Mouse (Mus musculus): ENCODE measurements around the gene Hes1. TPM values are rescaled to one million over a fixed set of nuclear protein-coding genes. Genes with fewer than 3 reads are reported as not detected.

Hes1 gene
- polyA plus RNA-seq, 1 experiment = 35.8 TPM

GRCm38 (mm10) chr16:30045615-30046014, 18.6 kb upstream of the Hes1 start:
- no peak overlapping the region for H3ac ChIP-seq (ENCODE audit: control insufficient read depth, insufficient read length)
- no peaks in the 10 kb centered on the region for H3K36me3 ChIP-seq (ENCODE audit: control insufficient read depth, insufficient read depth)
- no peak for TF ChIP-seq MAX (IDR thresholded peaks at IDR 0.05; ENCODE audit: low read depth)
- TF ChIP-seq TCF3 (IDR thresholded peaks at IDR 0.05; ENCODE audit: insufficient read length, low read depth) = no peak
- no peak for TF ChIP-seq E2F4 (IDR thresholded peaks at IDR 0.05; ENCODE audit: insufficient read depth)
- no peak for TF ChIP-seq POLR2AphosphoS2 (IDR thresholded peaks at IDR 0.05; ENCODE audit: insufficient read length, low read depth)
- TF ChIP-seq POLR2A (IDR thresholded peaks at IDR 0.05; ENCODE audit: insufficient read length, low read depth) = no peak
- TF ChIP-seq REST (IDR thresholded peaks at IDR 0.05; ENCODE audit: insufficient read depth, insufficient read length) = no peak
- no peak for TF ChIP-seq CEBPB (IDR thresholded peaks at IDR 0.05; ENCODE audit: insufficient read depth, poor library complexity, severe bottlenecking)
- no peak for TF ChIP-seq USF1 (IDR thresholded peaks at IDR 0.05; ENCODE audit: low read depth)
- no peak for TF ChIP-seq MYOD1 (IDR thresholded peaks at IDR 0.05; ENCODE audit: control insufficient read depth in 1 of 3, insufficient read length in 2 of 3, low read depth in 2 of 3)
- no peak overlapping the region for H3K4me3 ChIP-seq
- no peaks in the 10 kb centered on the region for H3K79me2 ChIP-seq (ENCODE audit: control insufficient read depth, insufficient read depth)
- H3K27me3 ChIP-seq (ENCODE audit: control insufficient read depth, insufficient read depth, insufficient read length) = no peaks in the 10 kb centered on the region
- no peak overlapping the region for H3K4me2 ChIP-seq (ENCODE audit: low read depth)

- Histone ChIP-seq H3K27me3 (ENCODE audit: control insufficient read depth, insufficient read depth, insufficient read length) (no peaks in the 10 kb centered on the region), H3K4me2 (ENCODE audit: low read depth) (no peak overlapping the region), H3K79me2 (ENCODE audit: control insufficient read depth, insufficient read depth) (no peaks in the 10 kb centered on the region), H3ac (ENCODE audit: control insufficient read depth, insufficient read length) (no peak overlapping the region), H3K36me3 (ENCODE audit: control insufficient read depth, insufficient read depth) (no peaks in the 10 kb centered on the region), H3K4me3 (no peak overlapping the region)
- TF ChIP-seq USF1 (IDR thresholded peaks at IDR 0.05; ENCODE audit: low read depth) (no peak), MYOG (IDR thresholded peaks at IDR 0.05; ENCODE audit: control insufficient read depth in 1 of 3, insufficient read depth in 1 of 3, insufficient read length in 2 of 3, low read depth in 2 of 3) (no peak), TCF3 (IDR thresholded peaks at IDR 0.05; ENCODE audit: insufficient read length, low read depth) (no peak), REST (IDR thresholded peaks at IDR 0.05; ENCODE audit: insufficient read depth, insufficient read length) (no peak), TCF12 (IDR thresholded peaks at IDR 0.05; ENCODE audit: insufficient read depth, poor library complexity, severe bottlenecking) (no peak)
Measured at GRCm38 (mm10) chr16:30047010-30047409, 17.2 kb upstream of the Hes1 start.

GRCm38 (mm10) chr16:30047421-30047831, 16.8 kb upstream of the Hes1 start:
- Histone ChIP-seq H3K27me3 (ENCODE audit: control insufficient read depth, insufficient read depth, insufficient read length) (no peaks in the 10 kb centered on the region), H3K36me3 (ENCODE audit: control insufficient read depth, insufficient read depth) (no peaks in the 10 kb centered on the region), H3K79me2 (ENCODE audit: control insufficient read depth, insufficient read depth) (no peaks in the 10 kb centered on the region), H3K4me3 (no peak overlapping the region), H3ac (ENCODE audit: control insufficient read depth, insufficient read length) (no peak overlapping the region), H3K4me2 (ENCODE audit: low read depth) (no peak overlapping the region)
- TF ChIP-seq POLR2A (IDR thresholded peaks at IDR 0.05; ENCODE audit: insufficient read length, low read depth) (no peak), MYOD1 (IDR thresholded peaks at IDR 0.05; ENCODE audit: control insufficient read depth in 1 of 3, insufficient read length in 2 of 3, low read depth in 2 of 3) (no peak), CEBPB (IDR thresholded peaks at IDR 0.05; ENCODE audit: insufficient read depth, poor library complexity, severe bottlenecking) (no peak), TCF3 (IDR thresholded peaks at IDR 0.05; ENCODE audit: insufficient read length, low read depth) (no peak), E2F4 (IDR thresholded peaks at IDR 0.05; ENCODE audit: insufficient read depth) (no peak), SRF (IDR thresholded peaks at IDR 0.05; ENCODE audit: control insufficient read depth, insufficient read length, low read depth) (no peak), MAX (IDR thresholded peaks at IDR 0.05; ENCODE audit: low read depth) (no peak), TCF12 (IDR thresholded peaks at IDR 0.05; ENCODE audit: insufficient read depth, poor library complexity, severe bottlenecking) (no peak)

GRCm38 (mm10) chr16:30050767-30051490, 13.3 kb upstream of the Hes1 start:
- Histone ChIP-seq H3ac (ENCODE audit: control insufficient read depth, insufficient read length) (no peak overlapping the region), H3K4me3 (no peak overlapping the region), H3K27me3 (ENCODE audit: control insufficient read depth, insufficient read depth, insufficient read length) (no peaks in the 10 kb centered on the region), H3K36me3 (ENCODE audit: control insufficient read depth, insufficient read depth) (no peaks in the 10 kb centered on the region), H3K79me2 (ENCODE audit: control insufficient read depth, insufficient read depth) (no peaks in the 10 kb centered on the region), H3K4me2 (ENCODE audit: low read depth) (no peak overlapping the region)
- TF ChIP-seq MAX (IDR thresholded peaks at IDR 0.05; ENCODE audit: low read depth) (no peak), CEBPB (IDR thresholded peaks at IDR 0.05; ENCODE audit: insufficient read depth, poor library complexity, severe bottlenecking) (no peak), POLR2A (IDR thresholded peaks at IDR 0.05; ENCODE audit: insufficient read length, low read depth) (no peak), POLR2AphosphoS2 (IDR thresholded peaks at IDR 0.05; ENCODE audit: insufficient read length, low read depth) (no peak), MYOG (IDR thresholded peaks at IDR 0.05; ENCODE audit: control insufficient read depth in 1 of 3, insufficient read depth in 1 of 3, insufficient read length in 2 of 3, low read depth in 2 of 3) (no peak), TCF3 (IDR thresholded peaks at IDR 0.05; ENCODE audit: insufficient read length, low read depth) (no peak), E2F4 (IDR thresholded peaks at IDR 0.05; ENCODE audit: insufficient read depth) (no peak), REST (IDR thresholded peaks at IDR 0.05; ENCODE audit: insufficient read depth, insufficient read length) (no peak), MYOD1 (IDR thresholded peaks at IDR 0.05; ENCODE audit: control insufficient read depth in 1 of 3, insufficient read length in 2 of 3, low read depth in 2 of 3) (no peak), USF1 (IDR thresholded peaks at IDR 0.05; ENCODE audit: low read depth) (no peak), TCF12 (IDR thresholded peaks at IDR 0.05; ENCODE audit: insufficient read depth, poor library complexity, severe bottlenecking) (no peak), SRF (IDR thresholded peaks at IDR 0.05; ENCODE audit: control insufficient read depth, insufficient read length, low read depth) (no peak)

- Histone ChIP-seq H3K4me3 (no peak overlapping the region), H3K27me3 (ENCODE audit: control insufficient read depth, insufficient read depth, insufficient read length) (no peaks in the 10 kb centered on the region), H3ac (ENCODE audit: control insufficient read depth, insufficient read length) (no peak overlapping the region), H3K36me3 (ENCODE audit: control insufficient read depth, insufficient read depth) (no peaks in the 10 kb centered on the region), H3K79me2 (ENCODE audit: control insufficient read depth, insufficient read depth) (no peaks in the 10 kb centered on the region), H3K4me2 (ENCODE audit: low read depth) (no peak overlapping the region)
- no peak for TF ChIP-seq USF1 (IDR thresholded peaks at IDR 0.05; ENCODE audit: low read depth)
- no peak for TF ChIP-seq POLR2AphosphoS2 (IDR thresholded peaks at IDR 0.05; ENCODE audit: insufficient read length, low read depth)
- TF ChIP-seq E2F4 (IDR thresholded peaks at IDR 0.05; ENCODE audit: insufficient read depth) = no peak
- no peak for TF ChIP-seq TCF12 (IDR thresholded peaks at IDR 0.05; ENCODE audit: insufficient read depth, poor library complexity, severe bottlenecking)
- TF ChIP-seq TCF3 (IDR thresholded peaks at IDR 0.05; ENCODE audit: insufficient read length, low read depth) = no peak
- TF ChIP-seq REST (IDR thresholded peaks at IDR 0.05; ENCODE audit: insufficient read depth, insufficient read length) = no peak
- no peak for TF ChIP-seq MAX (IDR thresholded peaks at IDR 0.05; ENCODE audit: low read depth)
Measured at GRCm38 (mm10) chr16:30052271-30052670, 11.9 kb upstream of the Hes1 start.
